Mouse (Mus musculus): Measurements from ENCODE around the gene 4930415O20Rik.

DNA sequence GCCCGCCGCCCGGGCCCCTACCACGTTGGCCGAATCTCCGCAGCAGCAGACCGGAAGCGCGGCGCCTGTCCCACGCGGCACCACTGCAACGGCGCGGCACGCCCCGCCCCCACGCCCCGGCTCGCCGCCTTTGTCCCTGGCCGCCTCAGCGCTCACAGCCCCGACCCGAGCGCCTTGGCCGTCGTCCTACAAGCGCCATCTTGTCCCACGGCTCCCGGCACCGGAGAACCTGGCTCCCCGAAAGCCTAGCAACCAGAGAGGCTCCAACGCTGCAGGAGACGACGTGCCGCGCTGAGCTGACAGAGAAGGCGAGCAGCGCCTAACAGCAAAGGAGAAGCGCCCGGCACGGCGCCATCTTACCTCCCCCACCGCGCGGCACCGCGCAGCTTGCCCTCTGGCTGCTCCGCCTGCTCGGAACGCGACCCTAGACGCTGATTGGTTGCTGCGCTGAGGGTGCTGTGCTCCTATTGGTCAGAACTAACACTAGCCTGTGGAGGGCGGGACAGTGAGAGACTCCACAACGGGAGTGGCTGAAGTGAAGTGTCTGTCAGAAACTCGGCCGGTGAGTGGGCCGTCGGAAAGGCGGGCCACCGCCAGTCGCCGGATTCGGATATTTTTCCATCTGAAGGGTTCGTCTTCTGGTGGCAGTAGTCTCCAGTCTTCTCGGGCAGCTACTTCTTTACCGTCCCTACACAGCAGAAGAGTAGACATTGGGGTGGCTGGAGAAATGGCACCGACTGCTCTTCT is 36.8 kb upstream of the 4930415O20Rik start, which contains the start of gene Kansl2:
- TF ChIP-seq CTCF (IDR thresholded peaks at IDR 0.05; ENCODE audit: extremely low read depth, insufficient read depth, insufficient read length, insufficient replicate concordance): no peak
- peak; percentile 96 for TF ChIP-seq POLR2A (IDR thresholded peaks at IDR 0.05; ENCODE audit: low read depth, low read length)
